Mouse (Mus musculus): ENCODE measurements at regions not wholly inside any gene's neighbourhood (a gene's known extent, or its start where the extent isn't known, plus 50 kb on each side); places are given as distances from the start of the nearest gene placed in this dataset.

DNA sequence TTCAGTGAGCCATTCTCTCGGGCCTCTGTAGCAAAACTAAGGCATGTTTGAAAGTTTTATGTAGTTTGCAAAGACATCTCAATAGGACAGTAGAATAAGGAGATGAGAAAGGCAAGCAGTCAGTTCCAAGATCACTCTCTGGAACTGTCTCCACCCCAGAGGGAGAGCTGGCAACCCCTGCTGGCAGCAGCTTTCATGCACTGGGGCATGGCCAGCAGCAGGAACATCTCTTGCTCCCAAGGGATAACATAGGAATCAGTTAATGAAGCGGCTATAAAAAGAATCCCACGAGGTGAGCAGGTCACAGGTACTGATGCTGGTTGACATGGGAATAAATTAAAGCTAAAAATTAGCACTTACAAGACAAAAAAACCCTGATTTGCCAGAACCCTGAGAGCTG, 55.1 kb upstream of the Stac start:
- Histone ChIP-seq H3K9ac (ENCODE audit: low read depth, low read length) (no peak overlapping the region), H3K4me2 (no peak overlapping the region), H3K27me3 (ENCODE audit: control insufficient read depth, insufficient read depth, low read length) (no peaks in the 10 kb centered on the region), H3K4me3 (ENCODE audit: low read depth, low read length) (no peak overlapping the region), H3K9me3 (replicated peaks; ENCODE audit: control insufficient read depth, low read length) (no peaks in the 10 kb centered on the region), H3K4me1 (ENCODE audit: control insufficient read depth, insufficient read depth, low read length) (no peaks in the 10 kb centered on the region), H3K27ac (ENCODE audit: low read depth, low read length) (no peak overlapping the region), H3K36me3 (ENCODE audit: control insufficient read depth, insufficient read depth, low read length) (no peaks in the 10 kb centered on the region)
- no peak for ATAC-seq (replicated peaks; ENCODE audit: insufficient number of reproducible peaks, low FRiP score, low TSS enrichment)
- WGBS (ENCODE audit: insufficient replicate concordance), result 44% methylated on average over 3 of the region's 3 CpGs
